Mouse (Mus musculus): ENCODE data around the gene Ttc37. TPM values are rescaled to one million over a fixed set of nuclear protein-coding genes. Genes with fewer than 3 reads are reported as not detected.

The Ttc37 gene
- total and polyA plus RNA-seq, 2 experiments from 2014 or later: 3.9 to 21.5 TPM

DNA sequence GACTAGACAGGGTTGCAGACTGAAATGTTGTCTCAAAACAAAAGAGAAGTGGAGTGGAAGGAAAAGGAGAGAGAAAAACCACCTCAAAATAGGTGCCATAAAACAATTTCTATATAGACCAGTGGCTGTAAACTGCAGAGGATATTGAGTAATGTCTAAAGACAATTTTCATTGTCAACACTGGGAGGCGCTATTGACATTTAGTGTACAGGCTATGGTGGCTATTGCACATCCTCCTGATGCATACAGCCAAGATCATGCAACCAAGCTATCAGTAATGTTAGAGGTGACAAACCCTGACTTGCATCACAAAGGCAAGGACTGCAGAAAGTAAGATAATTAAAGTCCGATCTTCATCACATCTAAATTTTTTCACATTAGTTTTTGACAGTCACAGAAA, 116.9 kb downstream of the Ttc37 start:
- H3K9ac ChIP-seq (replicated peaks; ENCODE audit: low read depth, low read length): no peak overlapping the region
- no peaks in the 10 kb centered on the region for H3K36me3 ChIP-seq (replicated peaks; ENCODE audit: control insufficient read depth, insufficient read depth, low read length)
- H3K9me3 ChIP-seq (replicated peaks; ENCODE audit: control insufficient read depth, low read length): no peaks in the 10 kb centered on the region
- no peak overlapping the region for H3K4me3 ChIP-seq (ENCODE audit: low read depth, low read length)
- no peaks in the 10 kb centered on the region for H3K27me3 ChIP-seq (ENCODE audit: control insufficient read depth, insufficient read depth, low read length)
- H3K4me2 ChIP-seq (ENCODE audit: low read depth, low read length): no peak overlapping the region
- no peaks in the 10 kb centered on the region for H3K4me1 ChIP-seq (ENCODE audit: control insufficient read depth, insufficient read depth)
- WGBS: 38% methylated on average over 2 of the region's 2 CpGs
- no peak for ATAC-seq (ENCODE audit: insufficient read depth, low read depth)
- no peak for DNase-seq (ENCODE audit: low spot score)
- TF ChIP-seq CTCF (IDR thresholded peaks at IDR 0.05; ENCODE audit: low read depth): peak; percentile 46
- no peak for TF ChIP-seq EP300 (IDR thresholded peaks at IDR 0.05; ENCODE audit: low read depth)
- H3K27ac ChIP-seq (ENCODE audit: low read depth): no peak overlapping the region

Other genes starting within 250 kb of the Ttc37 start
- gene Rhobtb3, start 154.8 kb upstream of the Ttc37 start, total RNA-seq (2014; rRNA removed; ENCODE audit: low replicate concordance): 27.1 and 29.8 TPM in 2 replicates
- 12.9 and 13.7 TPM in 2 replicates for gene Rhobtb3, start 154.8 kb upstream of the Ttc37 start, polyA plus RNA-seq (2015; fragmentation: Nextera tagmentation; extraction: Ambion mirVana)
- gene Spata9, start 131.6 kb upstream of the Ttc37 start, total RNA-seq (2014; rRNA removed; ENCODE audit: low replicate concordance): not detected in 2 replicates
- gene Spata9, start 131.6 kb upstream of the Ttc37 start, polyA plus RNA-seq (2015; fragmentation: Nextera tagmentation; extraction: Ambion mirVana): 0.22 and 0.52 TPM in 2 replicates
- gene Rfesd, start 80.0 kb upstream of the Ttc37 start, total RNA-seq (2014; rRNA removed; ENCODE audit: low replicate concordance): 4.1 and 16.0 TPM in 2 replicates
- gene Rfesd, start 80.0 kb upstream of the Ttc37 start, polyA plus RNA-seq (2015; fragmentation: Nextera tagmentation; extraction: Ambion mirVana): 17.0 and 18.9 TPM in 2 replicates
- not detected in 2 replicates for gene Gpr150, start 41.7 kb upstream of the Ttc37 start, total RNA-seq (2014; rRNA removed; ENCODE audit: low replicate concordance)
- gene Gpr150, start 41.7 kb upstream of the Ttc37 start, polyA plus RNA-seq (2015; fragmentation: Nextera tagmentation; extraction: Ambion mirVana): 0.07 TPM in 1 of 2 replicates, not detected in the other
- gene Arsk, start 74 bp upstream of the Ttc37 start, total RNA-seq (2014; rRNA removed; ENCODE audit: low replicate concordance): 1.4 and 2.9 TPM in 2 replicates
- 2.4 and 2.7 TPM in 2 replicates for gene Arsk, start 74 bp upstream of the Ttc37 start, polyA plus RNA-seq (2015; fragmentation: Nextera tagmentation; extraction: Ambion mirVana)
- not detected in 2 replicates for gene Fam81b, start 206.3 kb downstream of the Ttc37 start, total RNA-seq (2014; rRNA removed; ENCODE audit: low replicate concordance)
- 0.08 TPM in 1 of 2 replicates, not detected in the other for gene Fam81b, start 206.3 kb downstream of the Ttc37 start, polyA plus RNA-seq (2015; fragmentation: Nextera tagmentation; extraction: Ambion mirVana)

Measured in heart, postnatal 0 days (tissue).